In the genomic region with DNA sequence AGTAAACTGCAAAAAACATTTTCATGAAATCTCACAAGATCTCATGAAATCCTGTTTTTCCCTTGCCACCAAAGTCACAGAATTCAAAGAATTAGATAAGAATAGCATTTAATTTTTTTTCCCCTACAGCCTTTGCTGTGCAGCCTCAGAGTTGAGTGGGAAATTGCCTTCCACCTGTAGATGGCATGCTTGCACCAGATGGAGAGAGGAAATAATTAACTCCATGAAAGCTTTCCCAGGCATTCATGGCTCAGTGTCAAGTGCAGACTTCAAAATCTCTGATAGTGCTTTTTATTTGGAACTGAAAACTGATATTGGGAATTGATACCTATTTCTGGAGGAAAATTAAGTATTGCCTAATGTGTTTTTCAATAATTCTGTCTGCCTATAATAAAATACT, we compare ENCODE assay signal across 10 mouse cellular contexts.
DNase-seq lines count a peak whose midpoint lies in the region; ATAC-seq and TF ChIP-seq lines count a peak whose summit lies in the region.
"Had no signal": no experiment of that assay in that cellular context is flagged by ENCODE, and none has a peak within 500 bp of the region (broad histone marks: within the 10 kb centered on the region; RNA-seq: fewer than 3 reads in every experiment).

No protein-coding gene starts in this region.

- H3K4me3 ChIP-seq in forebrain, embryonic 11.5 days (ENCODE audit: low read depth, low read length): no peak overlapping the region
- H3K4me3 ChIP-seq in forebrain, embryonic 10.5 days: no peak overlapping the region
- no peak overlapping the region for H3K4me3 ChIP-seq in midbrain, embryonic 11.5 days (ENCODE audit: low read depth, low read length)
- no peak overlapping the region for H3K4me3 ChIP-seq in midbrain, embryonic 10.5 days
- H3K4me3 ChIP-seq in hindbrain, postnatal 0 days (ENCODE audit: low read length): no peak overlapping the region

- no peak overlapping the region for H3K27ac ChIP-seq in forebrain, embryonic 11.5 days (ENCODE audit: low read depth, low read length)
- no peak overlapping the region for H3K27ac ChIP-seq in forebrain, embryonic 10.5 days
- no peak overlapping the region for H3K27ac ChIP-seq in midbrain, embryonic 11.5 days (ENCODE audit: low read depth, low read length)
- no peak overlapping the region for H3K27ac ChIP-seq in midbrain, embryonic 10.5 days (replicated peaks)
- no peak overlapping the region for H3K27ac ChIP-seq in hindbrain, postnatal 0 days
- H3K27ac ChIP-seq: liver, embryonic 14.5 days had no signal

- no peaks in the 10 kb centered on the region for H3K9me3 ChIP-seq in forebrain, embryonic 11.5 days (ENCODE audit: control insufficient read depth, low read length)
- no peaks in the 10 kb centered on the region for H3K9me3 ChIP-seq in forebrain, embryonic 10.5 days
- H3K9me3 ChIP-seq in midbrain, embryonic 11.5 days (ENCODE audit: control insufficient read depth, low read length): no peaks in the 10 kb centered on the region
- H3K9me3 ChIP-seq in midbrain, embryonic 10.5 days (replicated peaks): no peaks in the 10 kb centered on the region
- no peaks in the 10 kb centered on the region for H3K9me3 ChIP-seq in hindbrain, postnatal 0 days (ENCODE audit: low read length)

- ATAC-seq in forebrain, embryonic 11.5 days (replicated peaks; ENCODE audit: low FRiP score): 0 out of 2 replicates have a peak, but pooled peaks have one; percentile 36
- peak; percentile 76; the same call in 1 of the 2 replicates for ATAC-seq in midbrain, embryonic 11.5 days (ENCODE audit: low FRiP score)
- no peak for ATAC-seq in hindbrain, postnatal 0 days
- ATAC-seq in megakaryocyte-erythroid progenitor cell, adult 5-6 weeks (replicated peaks; ENCODE audit: low FRiP score, low TSS enrichment, poor library complexity, severe bottlenecking): no peak

- no peaks in the 10 kb centered on the region for H3K4me1 ChIP-seq in forebrain, embryonic 11.5 days (replicated peaks; ENCODE audit: control insufficient read depth, insufficient read depth, low read length)
- H3K4me1 ChIP-seq in forebrain, embryonic 10.5 days: no peaks in the 10 kb centered on the region
- H3K4me1 ChIP-seq in midbrain, embryonic 11.5 days (ENCODE audit: control insufficient read depth, insufficient read depth, low read length): no peaks in the 10 kb centered on the region
- H3K4me1 ChIP-seq in midbrain, embryonic 10.5 days: no peaks in the 10 kb centered on the region
- H3K4me1 ChIP-seq in hindbrain, postnatal 0 days (ENCODE audit: insufficient read depth, low read length): no peaks in the 10 kb centered on the region

- H3K4me2 ChIP-seq in forebrain, embryonic 11.5 days (ENCODE audit: low read depth, low read length, severe bottlenecking): no peak overlapping the region
- H3K4me2 ChIP-seq in midbrain, embryonic 11.5 days: no peak overlapping the region
- H3K4me2 ChIP-seq in hindbrain, postnatal 0 days (ENCODE audit: low read depth, low read length): no peak overlapping the region

- H3K27me3 ChIP-seq in forebrain, embryonic 11.5 days (ENCODE audit: control insufficient read depth, insufficient read depth, low read length): no peaks in the 10 kb centered on the region
- H3K27me3 ChIP-seq in forebrain, embryonic 10.5 days (ENCODE audit: poor library complexity, severe bottlenecking): no peaks in the 10 kb centered on the region
- H3K27me3 ChIP-seq in midbrain, embryonic 11.5 days (ENCODE audit: control insufficient read depth, insufficient read depth, low read length): no peaks in the 10 kb centered on the region
- no peaks in the 10 kb centered on the region for H3K27me3 ChIP-seq in midbrain, embryonic 10.5 days (ENCODE audit: low read depth, poor library complexity, severe bottlenecking)
- no peaks in the 10 kb centered on the region for H3K27me3 ChIP-seq in hindbrain, postnatal 0 days (ENCODE audit: insufficient read depth, low read length)

- H3K9ac ChIP-seq in forebrain, embryonic 11.5 days (ENCODE audit: low read length): no peak overlapping the region
- H3K9ac ChIP-seq in midbrain, embryonic 11.5 days (ENCODE audit: low read length): no peak overlapping the region
- H3K9ac ChIP-seq in hindbrain, postnatal 0 days (replicated peaks; ENCODE audit: low read length): no peak overlapping the region
- H3K9ac ChIP-seq: liver, embryonic 14.5 days had no signal

- no peaks in the 10 kb centered on the region for H3K36me3 ChIP-seq in forebrain, embryonic 11.5 days (ENCODE audit: control insufficient read depth, insufficient read depth, low read length)
- no peaks in the 10 kb centered on the region for H3K36me3 ChIP-seq in forebrain, embryonic 10.5 days (replicated peaks)
- H3K36me3 ChIP-seq in midbrain, embryonic 11.5 days (ENCODE audit: control insufficient read depth, insufficient read depth, low read length): no peaks in the 10 kb centered on the region
- H3K36me3 ChIP-seq in midbrain, embryonic 10.5 days: no peaks in the 10 kb centered on the region
- no peaks in the 10 kb centered on the region for H3K36me3 ChIP-seq in hindbrain, postnatal 0 days (ENCODE audit: insufficient read depth, low read length)

- DNase-seq in forebrain, embryonic 11.5 days (ENCODE audit: low spot score): no peak
- no peak for DNase-seq in forebrain, embryonic 10.5 days (ENCODE audit: extremely low spot score, low spot score)
- DNase-seq in midbrain, embryonic 11.5 days (ENCODE audit: low spot score, missing footprints): no peak
- no peak for DNase-seq in midbrain, embryonic 10.5 days (ENCODE audit: low spot score)
- peak; percentile 84 for DNase-seq in hindbrain, postnatal 0 days (ENCODE audit: low spot score)
- peak; percentile 58 to 68 for DNase-seq in right cerebral cortex, postnatal 10 days (ENCODE audit: low spot score in 2 of 2)
- DNase-seq in adrenal gland, postnatal 36 days: no peak
- DNase-seq: cerebellum, adult 9-10 months had no signal

- peak; percentile 81 for TF ChIP-seq CTCF in hindbrain, postnatal 0 days (IDR thresholded peaks at IDR 0.05; ENCODE audit: low read depth)

Comparison
In these comparisons a context has a peak if more than half of its experiments do, and no peak if none do; other contexts are left out.
1. ATAC-seq: peak in forebrain, embryonic 11.5 days (single experiment) and midbrain, embryonic 11.5 days (single experiment); none in hindbrain, postnatal 0 days (single experiment) and megakaryocyte-erythroid progenitor cell, adult 5-6 weeks (single experiment).
2. DNase-seq: peak in hindbrain, postnatal 0 days (single experiment) and right cerebral cortex, postnatal 10 days (2 of 2); none in forebrain, embryonic 11.5 days (single experiment), forebrain, embryonic 10.5 days (single experiment), midbrain, embryonic 11.5 days (single experiment), midbrain, embryonic 10.5 days (single experiment) and adrenal gland, postnatal 36 days (0 of 2).